Mouse (Mus musculus): ENCODE measurements around the gene Snapc5. TPM values are rescaled to one million over a fixed set of nuclear protein-coding genes. Genes with fewer than 3 reads are reported as not detected.
"Not testable (repeated sequence)": the region's sequence is repeated elsewhere in the genome, so short reads cannot be mapped to it uniquely, and the experiment has no call there.

Gene Snapc5
- total and polyA plus RNA-seq, 3 experiments = 16.7 to 38.2 (median 24.9) TPM

- Histone ChIP-seq H3K27me3 (replicated peaks) (no peaks in the 10 kb centered on the region), H3K4me3 (replicated peaks in 1 of 3; ENCODE audit: low read depth in 2 of 3, low read length in 2 of 3, poor library complexity in 1 of 3) (no peak overlapping the region), H3K9ac (ENCODE audit: insufficient read depth, low read depth) (no peak overlapping the region), H3K79me2 (replicated peaks; ENCODE audit: control insufficient read depth, extremely low read depth, insufficient read depth, poor library complexity, severe bottlenecking) (no peaks in the 10 kb centered on the region), H3K9me3 (replicated peaks; ENCODE audit: low read length) (no peaks in the 10 kb centered on the region), H3K4me1 (ENCODE audit: control insufficient read depth in 1 of 2, insufficient read depth in 2 of 2) (peaks cover 0 to 6% of the 10 kb centered on the region in 2 experiments; a peak in 2 of 4 replicates), H3K27ac (ENCODE audit: insufficient read depth, low read depth) (no peak overlapping the region), H3K4me2 (ENCODE audit: insufficient read depth, low read depth, poor library complexity, severe bottlenecking) (no peak overlapping the region), H3K36me3 (replicated peaks in 1 of 2; ENCODE audit: control insufficient read depth in 1 of 2, insufficient read depth in 1 of 2, low read length in 1 of 2) (peaks cover 11 to 85% of the 10 kb centered on the region in 2 experiments)
- in situ Hi-C loops (cut with MboI; ENCODE audit: low pct_ligation_motif_present, low pct_unique_long_range_greater_than_20kb, low sequenced_read_pairs) (loop anchor here (10.0 kb wide), 1 partner anchor 57 kb away; the partner anchor contains the start of gene Map2k1), dilution Hi-C loops (cut with MboI; ENCODE audit: extremely low pct_ligation_motif_present, extremely low pct_unique_long_range_greater_than_20kb, low sequenced_read_pairs) (no loop called here)
- DNase-seq (ENCODE audit: extremely low read depth) = no peak
- TF ChIP-seq MAZ (IDR thresholded peaks at IDR 0.05; ENCODE audit: low read depth, low read length) (no peak), ZMIZ1 (IDR thresholded peaks at IDR 0.05; ENCODE audit: low read depth, low read length) (no peak), NRF1 (IDR thresholded peaks at IDR 0.05; ENCODE audit: low read depth, low read length) (no peak), IRF4 (IDR thresholded peaks at IDR 0.05; ENCODE audit: low read depth, low read length) (no peak), USF1 (IDR thresholded peaks at IDR 0.05; ENCODE audit: low read depth, low read length) (no peak), TCF12 (IDR thresholded peaks at IDR 0.05; ENCODE audit: low read depth, low read length) (no peak)
Measured at GRCm38 (mm10) chr9:64197524-64197923, 18.4 kb downstream of the Snapc5 start.

- Histone ChIP-seq H3K9ac (ENCODE audit: insufficient read depth, low read depth) (no peak overlapping the region), H3K9me3 (replicated peaks; ENCODE audit: low read length) (no peaks in the 10 kb centered on the region), H3K4me3 (replicated peaks in 1 of 3; ENCODE audit: low read depth in 2 of 3, low read length in 2 of 3, poor library complexity in 1 of 3) (no peak overlapping the region), H3K79me2 (replicated peaks; ENCODE audit: control insufficient read depth, extremely low read depth, insufficient read depth, poor library complexity, severe bottlenecking) (no peaks in the 10 kb centered on the region), H3K27me3 (replicated peaks) (no peaks in the 10 kb centered on the region), H3K36me3 (replicated peaks in 1 of 2; ENCODE audit: control insufficient read depth in 1 of 2, insufficient read depth in 1 of 2, low read length in 1 of 2) (peaks cover 5 to 85% of the 10 kb centered on the region in 2 experiments), H3K4me2 (ENCODE audit: insufficient read depth, low read depth, poor library complexity, severe bottlenecking) (no peak overlapping the region), H3K4me1 (ENCODE audit: control insufficient read depth in 1 of 2, insufficient read depth in 2 of 2) (peaks cover 0 to 6% of the 10 kb centered on the region in 2 experiments; a peak in 2 of 4 replicates), H3K27ac (ENCODE audit: insufficient read depth, low read depth) (no peak overlapping the region)
- no peak for TF ChIP-seq JUND (conservative IDR thresholded peaks at IDR 0.05; ENCODE audit: low read depth, low read length)
- TF ChIP-seq TBP (conservative IDR thresholded peaks at IDR 0.05; ENCODE audit: low read depth, low read length) = no peak
- no peak for TF ChIP-seq MAZ (IDR thresholded peaks at IDR 0.05; ENCODE audit: low read depth, low read length)
- no peak for TF ChIP-seq JUN (IDR thresholded peaks at IDR 0.05; ENCODE audit: insufficient read depth, low read depth, low read length)
- no peak for TF ChIP-seq CTCF (conservative IDR thresholded peaks at IDR 0.05 in 1 of 2, IDR thresholded peaks at IDR 0.05 in 1 of 2; ENCODE audit: low read depth in 2 of 2, low read length in 2 of 2)
- no peak for TF ChIP-seq UBTF (IDR thresholded peaks at IDR 0.05; ENCODE audit: low read depth, low read length)
- no peak for TF ChIP-seq CHD2 (IDR thresholded peaks at IDR 0.05; ENCODE audit: low read length)
- TF ChIP-seq MAFK (IDR thresholded peaks at IDR 0.05; ENCODE audit: insufficient replicate concordance, low read length) = no peak
- TF ChIP-seq MAX (IDR thresholded peaks at IDR 0.05; ENCODE audit: low read length) = no peak
- TF ChIP-seq HCFC1 (IDR thresholded peaks at IDR 0.05; ENCODE audit: low read depth, low read length) = no peak
- no peak for TF ChIP-seq ELF1 (IDR thresholded peaks at IDR 0.05; ENCODE audit: low read depth, low read length)
- in situ Hi-C loops (cut with MboI; ENCODE audit: low pct_ligation_motif_present, low pct_unique_long_range_greater_than_20kb, low sequenced_read_pairs) = loop anchor here (10.0 kb wide), 1 partner anchor 57 kb away; the partner anchor contains the start of gene Map2k1
- no peak for DNase-seq (ENCODE audit: extremely low read depth)
- dilution Hi-C loops (cut with MboI; ENCODE audit: extremely low pct_ligation_motif_present, extremely low pct_unique_long_range_greater_than_20kb, low sequenced_read_pairs) = no loop called here
Measured at GRCm38 (mm10) chr9:64198068-64198762, 19.1 kb downstream of the Snapc5 start.

GRCm38 (mm10) chr9:64198763-64199418 lies 19.8 kb downstream of the Snapc5 start:
- H3K4me2 ChIP-seq (ENCODE audit: insufficient read depth, low read depth, poor library complexity, severe bottlenecking); H3K9ac ChIP-seq (ENCODE audit: insufficient read depth, low read depth); H3K4me1 ChIP-seq (ENCODE audit: control insufficient read depth in 1 of 2, insufficient read depth in 2 of 2); H3K4me3 ChIP-seq (replicated peaks in 1 of 3; ENCODE audit: low read depth in 2 of 3, low read length in 2 of 3, poor library complexity in 1 of 3); H3K9me3 ChIP-seq (replicated peaks; ENCODE audit: low read length); H3K79me2 ChIP-seq (replicated peaks; ENCODE audit: control insufficient read depth, extremely low read depth, insufficient read depth, poor library complexity, severe bottlenecking); H3K27ac ChIP-seq (ENCODE audit: insufficient read depth, low read depth); dilution Hi-C loops (cut with MboI; ENCODE audit: extremely low pct_ligation_motif_present, extremely low pct_unique_long_range_greater_than_20kb, low sequenced_read_pairs); H3K27me3 ChIP-seq (replicated peaks); DNase-seq (ENCODE audit: extremely low read depth): not testable (repeated sequence)
- in situ Hi-C loops (cut with MboI; ENCODE audit: low pct_ligation_motif_present, low pct_unique_long_range_greater_than_20kb, low sequenced_read_pairs) = loop anchor here (10.0 kb wide), 1 partner anchor 56 kb away; the partner anchor contains the start of gene Map2k1
- peaks cover 6 to 84% of the 10 kb centered on the region in 2 experiments for H3K36me3 ChIP-seq (replicated peaks in 1 of 2; ENCODE audit: control insufficient read depth in 1 of 2, insufficient read depth in 1 of 2, low read length in 1 of 2)
